Mouse (Mus musculus) olfactory bulb, adult 2 months (tissue): ENCODE measurements around the gene Parvb.

ENCODE experiments used
- CTCF ChIP-seq: fragments of 200-500 bp; IDR thresholded peaks from 2 replicates; pipeline ENCODE4 v1.5.1; 2012; ENCODE audit warnings: low read depth, mild to moderate bottlenecking, low read length, moderate library complexity; ENCODE audit not compliant: insufficient read depth
- POLR2A ChIP-seq: fragments of 200-500 bp; IDR thresholded peaks from 2 replicates; pipeline ENCODE4 v1.6.1; 2012; ENCODE audit warnings: mild to moderate bottlenecking, low read depth, low read length, moderate library complexity; ENCODE audit not compliant: insufficient read depth

- TF ChIP-seq CTCF (no peak), POLR2A (no peak)
Measured at GRCm38 (mm10) chr15:84232609-84233008, 766 bp downstream of the Parvb start.
